Mouse (Mus musculus): ENCODE measurements around the gene Tescl.

GRCm38 (mm10) chr7:24293061-24293851 lies 40.5 kb downstream of the Tescl start:
- TF ChIP-seq CTCF (IDR thresholded peaks at IDR 0.05; ENCODE audit: low read depth) (no peak), EP300 (IDR thresholded peaks at IDR 0.05; ENCODE audit: low read depth) (no peak)
